Mouse (Mus musculus) forebrain, embryonic 15.5 days (tissue): ENCODE data around the gene Wfdc17. TPM values are rescaled to one million over a fixed set of nuclear protein-coding genes. Genes with fewer than 3 reads are reported as not detected.

ENCODE experiments used
- ATAC-seq: fragments of 200-750 bp; cut with Nextera tagmentation; replicated peaks from 2 replicates; pipeline ENCODE4 v1.8.0; 2017; ENCODE audit warnings: mild to moderate bottlenecking, moderate TSS enrichment, moderate library complexity
- H3K27ac ChIP-seq: fragments of 300-500 bp; sonication (generic); replicated peaks from 2 replicates; pipeline ENCODE4 v1.5.1; 2015; ENCODE audit warnings: mild to moderate bottlenecking, inconsistent platforms
- H3K27me3 ChIP-seq: fragments of 300-500 bp; sonication (generic); 2 replicates; pipeline ENCODE4 v1.6.1; 2015; ENCODE audit warnings: inconsistent platforms
- H3K36me3 ChIP-seq: fragments of 300-500 bp; sonication (generic); 2 replicates; pipeline ENCODE4 v1.6.1; 2015; ENCODE audit warnings: mild to moderate bottlenecking, inconsistent platforms
- H3K4me1 ChIP-seq: fragments of 300-500 bp; sonication (generic); 2 replicates; pipeline ENCODE4 v1.6.1; 2015; ENCODE audit warnings: inconsistent platforms
- H3K4me2 ChIP-seq: fragments of 300-500 bp; sonication (generic); replicated peaks from 2 replicates; pipeline ENCODE4 v1.6.1; 2015; ENCODE audit warnings: mild to moderate bottlenecking, inconsistent platforms
- H3K4me3 ChIP-seq: fragments of 300-500 bp; sonication (generic); 2 replicates; pipeline ENCODE4 v1.5.1; 2015; ENCODE audit warnings: mild to moderate bottlenecking, inconsistent platforms
- H3K9ac ChIP-seq: fragments of 300-500 bp; sonication (generic); replicated peaks from 2 replicates; pipeline ENCODE4 v1.6.1; 2015; ENCODE audit warnings: mild to moderate bottlenecking, inconsistent platforms
- H3K9me3 ChIP-seq: fragments of 300-500 bp; sonication (generic); 2 replicates; pipeline ENCODE4 v1.6.1; 2016; ENCODE audit warnings: inconsistent platforms
- WGBS: fragments of 180-500 bp; shearing (Covaris S2); methylation state at CpG from one replicate; pipeline ENCODE4 v1.1.7; 2015; ENCODE audit warnings: mixed read lengths; 5-methylcytosine and 5-hydroxymethylcytosine counted together
- polyA plus RNA-seq: library from polyadenylated mRNA; unstranded; fragments of >200 nt; fragmentation: Nextera tagmentation; extraction: Ambion mirVana; gene quantifications from 2 replicates; pipeline ENCODE4 v1.2.1, GENCODE M21; 2015

Wfdc17 gene
- polyA plus RNA-seq, result not detected in 2 replicates

DNA sequence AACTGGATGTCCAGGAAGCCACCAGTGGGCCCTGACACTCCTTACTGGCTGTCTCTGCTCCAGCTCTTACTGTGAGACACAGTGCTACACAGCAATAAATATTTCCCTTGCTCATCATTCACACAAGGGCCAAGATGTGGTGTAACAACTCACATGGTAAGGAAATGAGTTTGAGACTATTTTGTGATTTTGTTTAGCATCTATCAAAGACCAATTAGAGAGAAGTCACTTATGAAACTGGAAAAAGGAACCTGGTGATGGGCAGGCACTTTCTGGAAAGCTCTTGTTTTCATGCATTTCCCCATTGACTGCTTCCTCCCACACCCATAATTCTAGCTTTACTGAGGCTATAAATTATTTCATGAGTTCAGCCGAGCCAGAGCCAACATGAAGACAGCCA is at the start of gene Wfdc17:
Gene Wfdc17, plus strand, starts transcription at position 287 of the 400 bp plus-strand sequence.
- Histone ChIP-seq H3K36me3 (no peaks in the 10 kb centered on the region), H3K9ac (no peak within 1 kb of the TSS), H3K4me3 (no peak within 1 kb of the TSS), H3K27ac (no peak within 1 kb of the TSS), H3K4me2 (no peak within 1 kb of the TSS), H3K4me1 (no peaks in the 10 kb centered on the region), H3K27me3 (no peaks in the 10 kb centered on the region), H3K9me3 (no peaks in the 10 kb centered on the region)
- WGBS, result 71% methylated on average over 1 of the region's 1 CpGs
- ATAC-seq, result no peak

DNA sequence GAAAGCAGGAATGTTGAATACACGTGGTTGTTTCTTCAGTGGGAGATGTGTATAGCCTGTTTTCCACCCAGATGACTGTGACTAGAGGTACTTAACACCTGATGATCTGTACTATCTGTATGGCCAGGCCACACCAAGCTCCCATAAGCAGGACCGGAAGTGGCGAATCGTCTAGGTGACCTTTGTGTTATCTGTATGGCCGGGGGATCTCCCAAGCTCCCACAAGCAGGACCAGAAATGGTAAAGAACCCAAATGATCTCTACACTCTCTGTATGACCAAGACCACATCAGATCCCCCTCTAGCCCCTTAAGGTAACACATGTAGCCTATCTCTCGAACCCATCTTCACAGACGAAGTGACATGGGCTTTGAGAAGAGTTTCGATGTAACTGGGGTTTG is 49.2 kb upstream of the Wfdc17 start:
- Histone ChIP-seq H3K9ac (no peak overlapping the region), H3K36me3 (no peaks in the 10 kb centered on the region), H3K27ac (no peak overlapping the region), H3K9me3 (no peaks in the 10 kb centered on the region), H3K27me3 (no peaks in the 10 kb centered on the region), H3K4me2 (no peak overlapping the region), H3K4me3 (no peak overlapping the region), H3K4me1 (no peaks in the 10 kb centered on the region)
- 94% methylated on average over 8 of the region's 8 CpGs for WGBS
- no peak for ATAC-seq

DNA sequence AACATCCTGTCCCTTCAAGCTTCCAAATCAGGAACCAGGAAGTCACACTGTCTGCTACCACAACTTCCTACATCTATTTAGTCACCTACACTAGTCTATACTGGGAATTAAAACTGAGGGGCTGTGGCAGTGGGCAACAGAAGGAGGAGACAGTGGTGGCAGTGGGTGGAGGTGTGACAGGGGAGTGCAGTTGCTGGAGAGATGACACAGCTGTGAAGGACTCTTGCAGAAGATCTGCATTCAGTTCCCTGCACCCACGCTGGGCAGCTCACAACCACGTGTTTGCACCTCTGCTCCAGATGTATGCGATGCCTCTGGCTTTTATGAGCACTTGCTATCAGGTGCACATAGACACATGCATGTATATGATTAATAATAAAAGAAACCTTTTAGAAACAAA is 46.3 kb upstream of the Wfdc17 start:
- no peak for ATAC-seq
- no peaks in the 10 kb centered on the region for H3K36me3 ChIP-seq
- H3K9me3 ChIP-seq, result no peaks in the 10 kb centered on the region
- no peak overlapping the region for H3K4me3 ChIP-seq
- H3K9ac ChIP-seq, result no peak overlapping the region
- H3K4me2 ChIP-seq, result no peak overlapping the region
- no peaks in the 10 kb centered on the region for H3K27me3 ChIP-seq
- no peaks in the 10 kb centered on the region for H3K4me1 ChIP-seq
- 91% methylated on average over 3 of the region's 3 CpGs for WGBS
- no peak overlapping the region for H3K27ac ChIP-seq

DNA sequence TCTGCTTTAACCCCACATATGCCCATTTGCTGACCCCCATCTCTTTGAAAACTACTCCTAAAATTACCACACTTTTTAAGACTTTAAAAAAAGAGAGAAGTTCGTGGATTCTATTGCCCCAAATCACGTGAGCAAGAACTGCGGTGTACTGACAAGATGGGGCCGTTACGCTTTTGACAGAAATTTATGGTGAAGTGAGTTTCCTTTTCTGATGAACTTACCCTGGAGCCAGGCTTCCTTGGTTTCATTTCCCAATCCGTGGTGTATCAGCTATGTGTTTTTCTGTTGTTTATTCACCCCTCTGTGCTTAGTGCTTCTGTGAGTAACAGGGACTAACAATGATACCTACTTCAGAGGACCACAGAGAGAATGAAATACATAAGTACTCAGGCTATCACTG is 45.0 kb upstream of the Wfdc17 start:
- 85% methylated on average over 6 of the region's 6 CpGs for WGBS
- no peak overlapping the region for H3K9ac ChIP-seq
- H3K4me2 ChIP-seq, result no peak overlapping the region
- H3K4me3 ChIP-seq, result no peak overlapping the region
- no peaks in the 10 kb centered on the region for H3K27me3 ChIP-seq
- H3K36me3 ChIP-seq, result no peaks in the 10 kb centered on the region
- H3K9me3 ChIP-seq, result no peaks in the 10 kb centered on the region
- no peaks in the 10 kb centered on the region for H3K4me1 ChIP-seq
- no peak overlapping the region for H3K27ac ChIP-seq
- no peak for ATAC-seq

DNA sequence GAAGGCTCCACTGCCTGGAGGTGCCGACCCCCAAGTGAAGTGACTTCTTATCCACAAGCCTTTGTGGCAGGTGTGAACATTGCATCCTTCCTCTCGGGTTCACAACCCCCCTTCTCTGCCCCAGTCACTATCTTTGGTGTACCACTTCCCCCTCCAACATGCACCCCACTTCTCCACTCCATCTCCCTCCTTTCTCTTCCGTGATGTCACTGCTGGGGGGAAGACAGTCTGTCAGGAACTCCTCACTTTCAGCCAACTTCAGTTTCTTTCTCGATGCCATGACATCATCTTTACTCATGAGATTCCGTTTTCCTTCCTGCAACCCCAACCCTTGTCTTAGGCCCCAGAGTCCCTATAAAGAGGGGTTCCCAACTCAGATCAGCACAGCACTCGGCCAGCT is 41.6 kb upstream of the Wfdc17 start, which contains the start of gene Ccl4:
Gene Ccl4, plus strand, starts transcription at position 381 of the 400 bp plus-strand sequence.
- no peaks in the 10 kb centered on the region for H3K36me3 ChIP-seq
- no peak within 1 kb of the TSS for H3K4me3 ChIP-seq
- no peak within 1 kb of the TSS for H3K27ac ChIP-seq
- H3K9me3 ChIP-seq, result no peaks in the 10 kb centered on the region
- no peak for ATAC-seq
- no peak within 1 kb of the TSS for H3K4me2 ChIP-seq
- H3K4me1 ChIP-seq, result no peaks in the 10 kb centered on the region
- H3K27me3 ChIP-seq, result no peaks in the 10 kb centered on the region
- 81% methylated on average over 6 of the region's 6 CpGs for WGBS
- H3K9ac ChIP-seq, result no peak within 1 kb of the TSS

DNA sequence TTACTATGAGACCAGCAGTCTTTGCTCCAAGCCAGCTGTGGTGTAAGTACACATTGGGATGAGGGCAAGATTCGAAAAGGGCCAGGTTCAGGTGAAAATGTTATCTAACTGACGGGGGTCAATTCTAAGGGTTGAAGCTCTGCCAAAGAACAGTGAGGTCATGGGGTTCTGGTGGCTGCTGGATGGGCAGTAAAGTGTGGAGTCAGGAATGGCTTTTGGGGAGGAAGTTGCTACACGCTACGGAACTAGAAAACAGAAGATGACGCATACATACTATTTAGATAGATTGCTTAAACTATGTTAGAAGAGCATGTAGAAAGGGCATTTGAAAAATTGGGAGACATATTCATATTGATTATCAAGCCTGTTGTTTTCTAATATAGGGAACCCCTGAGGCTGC is 40.3 kb upstream of the Wfdc17 start:
- no peak overlapping the region for H3K4me2 ChIP-seq
- no peaks in the 10 kb centered on the region for H3K9me3 ChIP-seq
- no peaks in the 10 kb centered on the region for H3K27me3 ChIP-seq
- H3K36me3 ChIP-seq, result no peaks in the 10 kb centered on the region
- no peaks in the 10 kb centered on the region for H3K4me1 ChIP-seq
- 90% methylated on average over 5 of the region's 5 CpGs for WGBS
- no peak overlapping the region for H3K27ac ChIP-seq
- H3K9ac ChIP-seq, result no peak overlapping the region
- no peak overlapping the region for H3K4me3 ChIP-seq
- no peak for ATAC-seq

DNA sequence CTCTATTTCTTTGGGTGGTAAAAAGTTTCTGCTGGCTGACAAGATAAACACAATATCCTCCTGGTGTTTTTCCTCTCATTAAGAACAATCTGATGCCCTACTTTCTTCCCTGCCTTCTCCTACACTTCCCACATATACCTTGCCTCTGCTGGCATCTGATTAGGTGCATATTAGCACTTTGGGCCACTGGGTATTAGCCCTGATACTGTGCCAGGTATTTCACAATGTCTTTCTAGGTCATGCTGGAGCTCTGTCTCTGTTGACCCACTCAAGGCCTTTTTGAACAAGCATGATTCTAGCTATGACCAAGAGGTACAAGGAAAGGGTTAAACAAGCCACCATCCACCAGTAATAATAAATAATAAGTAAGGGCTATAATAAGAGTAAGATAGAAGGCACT is 32.0 kb upstream of the Wfdc17 start:
- Histone ChIP-seq H3K27ac (no peak overlapping the region), H3K4me1 (no peaks in the 10 kb centered on the region), H3K27me3 (no peaks in the 10 kb centered on the region), H3K9ac (no peak overlapping the region), H3K4me2 (no peak overlapping the region), H3K4me3 (no peak overlapping the region), H3K9me3 (no peaks in the 10 kb centered on the region), H3K36me3 (no peaks in the 10 kb centered on the region)
- ATAC-seq, result no peak

DNA sequence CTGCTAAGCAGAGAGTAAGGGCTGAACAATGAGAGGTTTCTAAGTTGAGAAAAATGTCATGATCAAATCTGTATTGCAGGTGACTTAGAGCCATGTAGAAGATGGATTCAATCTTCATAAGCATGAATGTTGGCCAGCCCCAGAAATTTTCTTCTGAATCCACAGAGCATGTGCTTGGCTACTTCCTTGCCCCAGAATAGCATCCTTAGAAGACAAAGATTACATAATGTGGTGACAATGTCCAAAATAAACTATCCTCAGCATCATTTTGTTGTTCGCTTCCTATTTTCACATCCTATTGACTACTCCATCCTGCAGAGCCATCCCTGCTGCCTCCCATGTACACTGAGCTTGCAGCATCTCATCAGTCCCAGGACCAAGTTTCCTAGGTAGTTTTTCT is 28.1 kb upstream of the Wfdc17 start:
- H3K9me3 ChIP-seq, result no peaks in the 10 kb centered on the region
- no peak overlapping the region for H3K4me3 ChIP-seq
- no peak for ATAC-seq
- WGBS, result 92% methylated on average over 1 of the region's 1 CpGs
- H3K4me2 ChIP-seq, result no peak overlapping the region
- H3K36me3 ChIP-seq, result no peaks in the 10 kb centered on the region
- H3K27ac ChIP-seq, result no peak overlapping the region
- no peaks in the 10 kb centered on the region for H3K4me1 ChIP-seq
- no peak overlapping the region for H3K9ac ChIP-seq
- H3K27me3 ChIP-seq, result no peaks in the 10 kb centered on the region

DNA sequence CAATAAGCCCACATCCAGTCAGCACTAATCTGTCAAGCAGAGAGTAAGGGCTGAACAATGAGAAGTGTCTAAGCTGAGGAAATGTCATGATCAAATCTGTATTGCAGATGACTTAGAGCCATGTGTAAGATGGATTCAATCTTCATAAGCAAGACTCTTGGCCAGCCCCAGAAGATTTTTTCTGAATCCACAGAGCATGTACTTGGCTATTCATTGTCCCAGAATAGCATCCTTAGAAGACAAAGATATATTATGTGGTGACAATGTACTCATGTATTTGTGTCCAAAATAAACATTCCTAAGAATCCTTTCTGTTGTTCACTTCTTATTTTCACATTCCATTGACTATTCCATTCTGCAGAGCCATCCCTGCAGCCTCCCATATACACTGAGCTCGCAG is 13.9 kb upstream of the Wfdc17 start:
- Histone ChIP-seq H3K27me3 (no peaks in the 10 kb centered on the region), H3K9me3 (no peaks in the 10 kb centered on the region), H3K36me3 (no peaks in the 10 kb centered on the region), H3K9ac (no peak overlapping the region), H3K4me2 (no peak overlapping the region), H3K4me1 (no peaks in the 10 kb centered on the region), H3K27ac (no peak overlapping the region), H3K4me3 (no peak overlapping the region)
- ATAC-seq, result no peak
- whole genome bisulfite sequencing, result 75% methylated on average over 1 of the region's 1 CpGs

DNA sequence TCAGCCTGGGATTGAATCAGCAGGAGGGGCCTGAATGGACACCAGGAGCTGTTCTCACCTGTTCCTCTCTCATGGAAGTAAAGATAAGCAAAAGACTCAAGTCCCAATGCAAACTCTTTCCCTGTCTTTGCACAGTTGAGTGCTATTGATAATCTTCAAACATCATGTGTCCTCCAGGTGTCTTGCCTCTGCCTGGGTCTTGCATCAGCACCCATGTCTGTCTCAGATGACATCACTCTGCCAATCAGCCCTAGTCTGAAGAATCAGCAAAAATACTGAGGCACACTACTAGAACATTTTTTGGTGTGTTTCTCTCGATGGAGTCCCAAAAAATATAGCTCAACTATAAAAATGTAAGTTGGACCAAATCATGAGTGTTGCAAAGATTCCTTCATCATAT is 11.8 kb upstream of the Wfdc17 start:
- Histone ChIP-seq H3K27ac (no peak overlapping the region), H3K4me1 (no peaks in the 10 kb centered on the region), H3K36me3 (no peaks in the 10 kb centered on the region), H3K9me3 (no peaks in the 10 kb centered on the region), H3K9ac (no peak overlapping the region), H3K4me3 (no peak overlapping the region), H3K4me2 (no peak overlapping the region), H3K27me3 (no peaks in the 10 kb centered on the region)
- 74% methylated on average over 1 of the region's 1 CpGs for WGBS
- ATAC-seq, result no peak

DNA sequence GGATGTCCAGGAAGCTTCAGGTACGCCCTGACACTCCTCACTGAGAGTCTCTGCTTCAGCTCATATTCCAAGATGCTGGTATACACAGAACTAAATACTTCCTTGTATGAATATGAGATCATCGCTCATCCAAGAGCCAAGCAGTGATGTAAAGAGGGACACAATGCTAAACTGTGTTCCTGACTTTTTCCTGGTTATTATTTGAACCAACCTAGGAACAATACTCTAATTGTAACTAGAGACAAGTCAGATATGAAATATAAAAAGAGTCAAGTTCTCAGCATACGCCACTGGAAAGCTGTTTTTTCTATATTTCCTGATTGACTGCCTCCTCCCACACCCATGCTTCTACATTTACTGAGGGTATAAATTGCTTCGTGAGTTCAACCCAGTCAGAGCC is 4.9 kb downstream of the Wfdc17 start, which contains the start of gene Wfdc18:
Gene Wfdc18, plus strand, starts transcription at position 301 of the 400 bp plus-strand sequence.
- Histone ChIP-seq H3K4me1 (no peaks in the 10 kb centered on the region), H3K36me3 (no peaks in the 10 kb centered on the region), H3K9me3 (no peaks in the 10 kb centered on the region), H3K9ac (no peak within 1 kb of the TSS), H3K4me2 (no peak within 1 kb of the TSS), H3K4me3 (no peak within 1 kb of the TSS), H3K27ac (no peak within 1 kb of the TSS), H3K27me3 (no peaks in the 10 kb centered on the region)
- 72% methylated on average over 4 of the region's 4 CpGs for WGBS
- ATAC-seq, result no peak

DNA sequence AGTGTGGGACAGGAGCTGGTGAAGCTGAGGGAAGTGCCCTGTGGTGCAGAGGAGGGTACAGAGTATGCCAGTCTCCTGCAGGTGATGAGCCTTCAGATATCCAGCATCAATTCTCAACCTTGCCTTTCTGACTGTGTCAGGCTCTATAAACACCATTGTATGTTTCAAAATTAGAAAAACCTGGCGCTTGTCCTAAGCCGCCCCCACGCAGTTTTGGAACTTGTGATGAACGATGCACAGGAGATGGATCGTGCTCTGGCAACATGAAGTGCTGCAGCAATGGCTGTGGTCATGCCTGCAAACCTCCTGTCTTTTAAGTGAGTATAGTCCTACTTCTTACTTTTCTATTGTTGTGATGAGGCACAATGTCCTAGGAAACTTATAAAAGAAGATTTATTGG is 5.9 kb downstream of the Wfdc17 start:
- WGBS, result 95% methylated on average over 5 of the region's 5 CpGs
- Histone ChIP-seq H3K4me2 (no peak overlapping the region), H3K36me3 (no peaks in the 10 kb centered on the region), H3K27ac (no peak overlapping the region), H3K9ac (no peak overlapping the region), H3K9me3 (no peaks in the 10 kb centered on the region), H3K27me3 (no peaks in the 10 kb centered on the region), H3K4me1 (no peaks in the 10 kb centered on the region), H3K4me3 (no peak overlapping the region)
- ATAC-seq, result no peak

DNA sequence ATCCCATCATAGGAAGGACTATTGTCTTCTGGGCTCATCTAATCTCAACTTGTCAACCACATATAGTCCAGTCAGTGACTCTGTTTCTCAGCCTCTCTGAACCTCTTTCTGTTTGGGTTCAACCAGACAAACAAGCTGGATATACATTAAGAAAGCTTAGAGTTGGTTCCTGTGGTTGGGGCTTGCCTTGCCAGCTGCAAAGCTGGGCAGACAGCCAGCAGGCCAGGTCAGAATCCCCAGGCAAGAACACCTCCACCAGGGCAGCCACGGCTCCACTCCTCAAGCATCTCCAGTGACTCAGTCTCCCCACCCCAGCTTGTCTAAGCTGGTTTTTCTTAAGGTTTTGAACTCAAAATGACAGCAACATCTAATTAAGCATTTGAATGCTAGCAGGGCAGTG is 8.9 kb downstream of the Wfdc17 start:
- Histone ChIP-seq H3K4me1 (no peaks in the 10 kb centered on the region), H3K27ac (no peak overlapping the region), H3K36me3 (no peaks in the 10 kb centered on the region), H3K4me2 (no peak overlapping the region), H3K4me3 (no peak overlapping the region), H3K9me3 (no peaks in the 10 kb centered on the region), H3K27me3 (no peaks in the 10 kb centered on the region), H3K9ac (no peak overlapping the region)
- WGBS, result 60% methylated on average over 1 of the region's 1 CpGs
- no peak for ATAC-seq
